Mouse (Mus musculus) MEL (cell line): ENCODE data around the gene Nfkbie.

ENCODE experiments used
- CTCF ChIP-seq, 3 experiments: IDR thresholded peaks in 2 of 3; conservative IDR thresholded peaks in 1 of 3; 2 replicates each; pipeline ENCODE4 v1.5.1; 2011 to 2012; ENCODE audit warnings: low read length in 3 of 3, low read depth in 2 of 3, mild to moderate bottlenecking in 2 of 3, improper control_type of control experiment in 1 of 3, inconsistent platforms in 1 of 3, mixed read lengths in 1 of 3, moderate library complexity in 1 of 3; ENCODE audit not compliant: control insufficient read depth in 1 of 3, insufficient read depth in 1 of 3, poor library complexity in 1 of 3, severe bottlenecking in 1 of 3
- E2F4 ChIP-seq: IDR thresholded peaks from 2 replicates; pipeline ENCODE4 v1.6.1; 2011; ENCODE audit warnings: low read depth, low read length, improper control_type of control experiment, borderline replicate concordance
- EP300 ChIP-seq, 2 experiments: IDR thresholded peaks; 2 replicates each; pipeline ENCODE4 v1.6.1; 2011; ENCODE audit warnings: improper control_type of control experiment in 2 of 2, low read length in 2 of 2, low read depth in 1 of 2, mild to moderate bottlenecking in 1 of 2
- GABPA ChIP-seq: IDR thresholded peaks from 2 replicates; pipeline ENCODE4 v1.6.1; 2012; ENCODE audit warnings: low read depth, mild to moderate bottlenecking, inconsistent platforms, low read length, improper control_type of control experiment, moderate library complexity
- GATA1 ChIP-seq: IDR thresholded peaks from 2 replicates; pipeline ENCODE4 v1.6.1; 2011; ENCODE audit warnings: low read depth, low read length, improper control_type of control experiment
- KAT2A ChIP-seq: conservative IDR thresholded peaks from 2 replicates; pipeline ENCODE4 v1.6.1; 2012; ENCODE audit warnings: low read depth, low read length, improper control_type of control experiment, inconsistent platforms
- MAFK ChIP-seq: IDR thresholded peaks from 2 replicates; pipeline ENCODE4 v1.6.1; 2011; ENCODE audit warnings: low read depth, mild to moderate bottlenecking, low read length, improper control_type of control experiment, borderline replicate concordance
- UBTF ChIP-seq: IDR thresholded peaks from 2 replicates; pipeline ENCODE4 v1.6.1; 2012; ENCODE audit warnings: low read depth, mild to moderate bottlenecking, inconsistent platforms, low read length, improper control_type of control experiment, moderate library complexity, borderline replicate concordance; ENCODE audit not compliant: insufficient read depth
- ZNF384 ChIP-seq: IDR thresholded peaks from 2 replicates; pipeline ENCODE4 v1.6.1; 2012; ENCODE audit warnings: low read depth, mild to moderate bottlenecking, inconsistent platforms, low read length, improper control_type of control experiment

GRCm38 (mm10) chr17:45563216-45563615 is 7.7 kb downstream of the Nfkbie start:
- no peak for TF ChIP-seq CTCF (IDR thresholded peaks at IDR 0.05 in 2 of 3, conservative IDR thresholded peaks at IDR 0.05 in 1 of 3; ENCODE audit: control insufficient read depth in 1 of 3, insufficient read depth in 1 of 3, low read depth in 2 of 3, low read length in 3 of 3, poor library complexity in 1 of 3, severe bottlenecking in 1 of 3)
- no peak for TF ChIP-seq GABPA
- no peak for TF ChIP-seq EP300 (IDR thresholded peaks at IDR 0.05; ENCODE audit: low read depth in 1 of 2, low read length in 2 of 2)
- no peak for TF ChIP-seq MAFK
- no peak for TF ChIP-seq ZNF384
- no peak for TF ChIP-seq KAT2A
- no peak for TF ChIP-seq E2F4
- no peak for TF ChIP-seq GATA1
- TF ChIP-seq UBTF = no peak
